Mouse (Mus musculus) lung, embryonic 14.5 days (tissue): ENCODE results near the gene Sos2. TPM values are rescaled to one million over a fixed set of nuclear protein-coding genes. Genes with fewer than 3 reads are reported as not detected.
A peak's percentile ranks its signal among the peaks of the same experiment; 100 is the strongest.
"Not testable (repeated sequence)": the region's sequence is repeated elsewhere in the genome, so short reads cannot be mapped to it uniquely, and the experiment has no call there.

ENCODE experiments used
- ATAC-seq: fragments of 200-750 bp; cut with Nextera tagmentation; 2 replicates; pipeline ENCODE4 v1.8.0; 2017; ENCODE audit warnings: mild to moderate bottlenecking, moderate TSS enrichment, moderate library complexity; ENCODE audit not compliant: insufficient read depth
- DNase-seq: peaks from one replicate; pipeline ENCODE4 v3.0.0-alpha.2; 2015
- H3K27ac ChIP-seq: fragments of 300-500 bp; sonication (generic); 2 replicates; pipeline ENCODE4 v1.5.1; 2014; ENCODE audit warnings: low read depth, mild to moderate bottlenecking, moderate library complexity
- H3K27me3 ChIP-seq: fragments of 300-500 bp; sonication (generic); 2 replicates; pipeline ENCODE4 v1.6.1; 2014; ENCODE audit warnings: low read length, control low read depth; ENCODE audit not compliant: insufficient read depth
- H3K36me3 ChIP-seq: fragments of 300-500 bp; sonication (generic); 2 replicates; pipeline ENCODE4 v1.6.1; 2014; ENCODE audit warnings: control low read depth; ENCODE audit not compliant: insufficient read depth
- H3K4me1 ChIP-seq: fragments of 300-500 bp; sonication (generic); 2 replicates; pipeline ENCODE4 v1.6.1; 2014; ENCODE audit warnings: antibody characterized with exemption, control low read depth; ENCODE audit not compliant: insufficient read depth
- H3K4me2 ChIP-seq: fragments of 300-500 bp; sonication (generic); 2 replicates; pipeline ENCODE4 v1.6.1; 2014; ENCODE audit warnings: mild to moderate bottlenecking
- H3K4me3 ChIP-seq: fragments of 300-500 bp; sonication (generic); 2 replicates; pipeline ENCODE4 v1.5.1; 2014; ENCODE audit warnings: low read depth, low read length
- H3K9ac ChIP-seq: fragments of 300-500 bp; sonication (generic); 2 replicates; pipeline ENCODE4 v1.6.1; 2014
- H3K9me3 ChIP-seq: fragments of 300-500 bp; sonication (generic); 2 replicates; pipeline ENCODE4 v1.6.1; 2016; ENCODE audit warnings: low read depth, low read length, control low read depth
- CTCF ChIP-seq: IDR thresholded peaks from 2 replicates; pipeline ENCODE4 v1.5.1; 2016; ENCODE audit warnings: antibody characterized with exemption, low read depth
- WGBS: fragments of 180-500 bp; shearing (Covaris S2); extraction: QIAGEN DNeasy Blood & Tissue Kit; methylation state at CpG from one replicate; pipeline ENCODE4 v1.1.7; 2014; 5-methylcytosine and 5-hydroxymethylcytosine counted together
- polyA plus RNA-seq: library from polyadenylated mRNA; unstranded; fragments of >200 nt; fragmentation: Nextera tagmentation; extraction: Ambion mirVana; gene quantifications from 2 replicates; pipeline ENCODE4 v1.2.1, GENCODE M21; 2014

Sos2 gene
- polyA plus RNA-seq, 1 experiment from 2014 or later, result 13.0 TPM

DNA sequence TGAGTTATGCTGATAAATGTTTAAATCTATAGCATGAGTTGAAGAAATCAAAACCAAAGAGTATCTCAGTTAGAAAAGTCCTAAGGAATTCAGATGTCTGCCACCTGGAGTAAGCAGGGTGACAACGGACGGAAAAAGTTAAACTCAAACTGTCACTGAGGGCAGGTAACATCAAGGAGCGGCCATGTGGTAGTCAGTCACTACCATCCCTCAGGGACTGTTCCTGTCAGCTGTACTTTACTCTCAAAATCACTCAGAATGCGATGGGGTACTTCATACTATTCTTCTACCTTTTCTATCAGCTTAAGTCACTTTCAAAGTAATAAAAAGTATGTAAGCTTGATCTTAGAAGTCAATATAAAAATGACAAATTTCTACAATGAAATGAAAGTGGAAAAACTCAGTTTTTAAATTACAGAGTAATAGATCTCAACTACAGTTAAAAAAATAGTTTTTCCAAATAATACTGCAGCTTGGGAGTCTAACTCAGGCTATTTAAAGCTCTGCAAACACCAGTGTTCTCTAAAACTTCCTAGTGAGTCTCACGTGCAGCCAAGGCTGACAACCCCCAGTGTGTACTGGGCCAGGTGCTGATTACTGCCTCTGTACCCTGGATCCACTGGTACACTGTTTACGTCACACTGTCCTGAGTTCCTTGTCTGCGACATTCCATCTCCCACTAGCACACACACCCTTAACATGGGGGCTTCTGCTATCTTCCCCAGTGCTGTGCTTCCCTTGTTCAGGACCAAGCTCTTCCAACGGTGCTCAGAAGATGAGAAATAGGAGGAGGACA lies 35.6 kb downstream of the Sos2 start:
- Histone ChIP-seq H3K27me3 (no peaks in the 10 kb centered on the region), H3K27ac (no peak overlapping the region), H3K4me2 (no peak overlapping the region), H3K36me3 (peaks cover 13% of the 10 kb centered on the region; the same call in 1 of the 2 replicates), H3K4me1 (no peaks in the 10 kb centered on the region), H3K9ac (no peak overlapping the region), H3K4me3 (no peak overlapping the region), H3K9me3 (no peaks in the 10 kb centered on the region)
- no peak for ATAC-seq
- TF ChIP-seq CTCF, result no peak
- WGBS, result 74% methylated on average over 8 of the region's 8 CpGs
- DNase-seq, result no peak

DNA sequence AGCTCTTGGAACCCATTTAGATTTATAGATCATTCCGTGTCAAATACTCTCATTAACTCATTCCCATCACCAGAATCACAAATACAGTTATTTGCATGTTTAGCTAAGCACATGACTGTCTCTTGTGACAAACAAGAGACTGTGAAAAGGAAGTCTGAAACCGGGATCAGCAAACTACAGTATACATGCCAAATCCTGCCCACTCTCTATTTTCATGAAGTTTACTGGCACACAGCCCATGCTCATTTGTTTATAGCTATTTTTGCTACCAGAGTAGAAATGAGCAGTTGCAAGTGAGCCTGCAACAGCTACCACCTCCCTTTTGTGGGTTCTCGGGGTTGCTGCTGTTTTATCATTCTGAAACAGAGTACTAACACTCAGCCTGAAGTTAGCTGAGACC lies 36.8 kb downstream of the Sos2 start:
- 48% methylated on average over 3 of the region's 3 CpGs for WGBS
- Histone ChIP-seq H3K27ac (0 out of 2 replicates have a peak overlapping the region, but pooled peaks have one; percentile 18), H3K36me3 (peaks cover 14% of the 10 kb centered on the region; the same call in 1 of the 2 replicates), H3K4me1 (no peaks in the 10 kb centered on the region), H3K9ac (no peak overlapping the region), H3K4me3 (no peak overlapping the region), H3K4me2 (0 out of 2 replicates have a peak overlapping the region, but pooled peaks have one; percentile 25), H3K9me3 (no peaks in the 10 kb centered on the region), H3K27me3 (no peaks in the 10 kb centered on the region)
- ATAC-seq (peak; percentile 41; the same call in 1 of the 2 replicates), DNase-seq (peak; percentile 92)
- no peak for TF ChIP-seq CTCF

DNA sequence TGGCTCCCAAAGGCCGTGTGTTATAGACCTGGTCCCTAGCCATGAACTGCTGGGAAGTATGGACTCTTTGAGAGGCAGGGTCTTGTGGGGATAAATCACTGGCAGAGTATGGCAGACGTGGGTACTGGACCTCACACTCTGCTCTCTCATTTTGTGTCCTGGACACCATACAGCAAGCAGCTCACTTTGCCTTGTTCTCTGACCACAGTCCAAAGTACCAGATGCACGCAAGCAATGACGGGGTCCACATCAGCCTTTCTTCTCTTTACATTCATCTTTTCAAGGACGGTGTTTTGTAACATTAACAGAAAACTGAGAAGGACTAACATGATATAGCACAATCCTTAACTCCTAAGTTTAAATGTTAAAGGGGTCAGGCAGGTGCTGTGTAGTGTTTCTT lies 38.8 kb downstream of the Sos2 start:
- no peaks in the 10 kb centered on the region for H3K9me3 ChIP-seq
- H3K4me2 ChIP-seq, result no peak overlapping the region
- DNase-seq, result no peak
- H3K4me3 ChIP-seq, result no peak overlapping the region
- WGBS, result 89% methylated on average over 5 of the region's 5 CpGs
- ATAC-seq, result no peak
- TF ChIP-seq CTCF, result no peak
- no peaks in the 10 kb centered on the region for H3K27me3 ChIP-seq
- H3K4me1 ChIP-seq, result no peaks in the 10 kb centered on the region
- H3K9ac ChIP-seq, result no peak overlapping the region
- H3K36me3 ChIP-seq, result peaks cover 22% of the 10 kb centered on the region
- no peak overlapping the region for H3K27ac ChIP-seq

DNA sequence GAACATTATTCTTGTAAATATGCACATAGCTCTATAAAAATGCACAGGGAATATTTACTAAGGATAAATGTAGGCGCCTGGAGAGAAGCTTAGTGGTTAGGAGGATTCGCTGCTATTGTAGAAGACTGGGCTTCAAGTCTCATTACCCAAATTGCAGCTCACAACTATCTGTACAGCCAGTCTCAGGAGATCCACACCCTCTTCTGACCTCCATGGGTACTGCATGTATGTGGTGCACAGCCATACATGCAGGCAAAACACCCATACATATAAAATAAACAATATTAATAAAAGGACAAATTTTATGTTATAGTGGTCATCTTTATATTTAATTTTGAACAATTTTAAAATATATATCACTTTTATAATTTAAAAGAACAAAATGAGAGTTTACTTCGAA lies 46.9 kb downstream of the Sos2 start:
- Histone ChIP-seq H3K9ac (no peak overlapping the region), H3K36me3 (peaks cover 26% of the 10 kb centered on the region), H3K27ac (no peak overlapping the region), H3K27me3 (no peaks in the 10 kb centered on the region), H3K4me3 (no peak overlapping the region), H3K4me2 (no peak overlapping the region), H3K4me1 (no peaks in the 10 kb centered on the region), H3K9me3 (no peaks in the 10 kb centered on the region)
- ATAC-seq, result no peak
- peak; percentile 54 for TF ChIP-seq CTCF
- DNase-seq, result peak; percentile 64
- 87% methylated on average over 3 of the region's 3 CpGs for WGBS

DNA sequence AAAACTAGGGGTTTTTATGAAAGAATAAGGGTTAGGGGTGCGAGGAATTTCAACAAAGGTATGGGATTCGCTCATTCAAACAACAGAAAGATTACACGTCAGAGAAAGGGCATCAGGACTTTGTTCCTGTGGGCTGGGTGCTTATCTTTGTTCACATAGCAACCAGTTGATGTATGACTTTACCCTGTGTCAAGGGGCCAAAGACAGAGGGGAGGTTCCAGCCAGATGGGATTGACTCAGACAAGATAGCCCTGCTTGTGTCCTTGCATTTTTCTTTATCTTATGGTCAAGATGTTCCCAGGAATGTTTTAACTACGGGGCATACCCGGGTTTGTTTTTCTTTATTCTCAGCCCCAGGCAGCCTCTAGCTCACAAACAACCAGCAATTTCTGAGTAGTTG lies 63.1 kb downstream of the Sos2 start:
- ATAC-seq, H3K9ac ChIP-seq, H3K4me1 ChIP-seq, H3K4me3 ChIP-seq, H3K27me3 ChIP-seq, H3K9me3 ChIP-seq, H3K27ac ChIP-seq, H3K4me2 ChIP-seq, DNase-seq: not testable (repeated sequence)
- peaks cover 37% of the 10 kb centered on the region for H3K36me3 ChIP-seq
- 72% methylated on average over 5 of the region's 5 CpGs for WGBS

DNA sequence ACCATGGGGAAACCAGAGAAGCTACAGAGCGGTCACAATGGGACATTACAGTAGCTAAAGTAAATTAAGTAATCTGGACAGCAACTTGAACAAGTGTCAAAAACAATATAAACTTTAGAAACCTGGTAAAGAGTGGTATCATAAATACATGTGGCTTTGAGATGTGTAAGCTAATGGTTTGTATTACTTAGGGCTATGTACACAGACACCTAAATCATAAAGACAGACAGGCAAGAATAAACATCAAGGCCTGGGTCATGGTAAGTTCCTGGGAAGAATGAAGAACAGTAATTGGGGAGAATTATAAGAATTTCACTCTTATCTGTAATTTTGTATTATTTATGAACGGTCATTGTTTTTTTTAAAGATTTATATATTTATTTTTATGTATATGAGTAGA lies 77.3 kb downstream of the Sos2 start:
- Histone ChIP-seq H3K9ac (no peak overlapping the region), H3K4me2 (no peak overlapping the region), H3K27me3 (no peaks in the 10 kb centered on the region), H3K36me3 (peaks cover 48% of the 10 kb centered on the region; the same call in 1 of the 2 replicates), H3K27ac (no peak overlapping the region), H3K4me3 (no peak overlapping the region), H3K9me3 (no peaks in the 10 kb centered on the region), H3K4me1 (no peaks in the 10 kb centered on the region)
- no peak for TF ChIP-seq CTCF
- WGBS, result 74% methylated on average over 2 of the region's 2 CpGs
- ATAC-seq, result no peak
- no peak for DNase-seq

DNA sequence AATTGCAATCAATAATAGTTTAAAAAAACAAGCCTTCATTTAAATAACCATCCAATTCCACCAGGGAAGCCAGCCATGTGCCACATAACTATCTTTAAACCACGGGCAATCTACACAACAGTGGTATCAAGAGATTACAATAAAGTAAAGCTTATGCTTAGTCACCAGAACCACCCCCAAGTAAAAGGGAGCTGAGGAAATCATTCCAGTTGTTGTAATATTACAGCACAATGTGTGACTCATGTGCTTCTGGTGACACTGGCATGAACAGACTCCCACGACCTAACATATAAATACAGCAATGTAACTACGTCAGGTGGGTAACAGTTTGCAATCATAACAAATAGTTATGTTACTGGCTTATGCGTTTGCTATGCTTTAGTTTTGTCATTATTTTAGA lies 84.2 kb downstream of the Sos2 start:
- Histone ChIP-seq H3K9me3 (no peaks in the 10 kb centered on the region), H3K4me1 (no peaks in the 10 kb centered on the region), H3K27me3 (no peaks in the 10 kb centered on the region), H3K4me3 (no peak overlapping the region), H3K4me2 (no peak overlapping the region), H3K27ac (no peak overlapping the region), H3K36me3 (peaks cover 31% of the 10 kb centered on the region; the same call in 1 of the 2 replicates), H3K9ac (no peak overlapping the region)
- ATAC-seq (no peak), DNase-seq (no peak)
- WGBS, result 85% methylated on average over 4 of the region's 4 CpGs
- TF ChIP-seq CTCF, result no peak
